Mouse (Mus musculus) limb, embryonic 15.5 days (tissue): ENCODE results near the gene Jak3. TPM values are rescaled to one million over a fixed set of nuclear protein-coding genes. Genes with fewer than 3 reads are reported as not detected.
"Not testable (repeated sequence)": the region's sequence is repeated elsewhere in the genome, so short reads cannot be mapped to it uniquely, and the experiment has no call there.

Source experiments
- ATAC-seq: fragments of 200-750 bp; cut with Nextera tagmentation; 2 replicates; pipeline ENCODE4 v1.8.0; 2017; ENCODE audit warnings: low read depth, moderate TSS enrichment; ENCODE audit not compliant: insufficient number of reproducible peaks, low FRiP score, low TSS enrichment
- H3K27ac ChIP-seq: fragments of 300-500 bp; sonication (generic); 2 replicates; pipeline ENCODE4 v1.5.1; 2015; ENCODE audit warnings: moderate library complexity, mild to moderate bottlenecking, inconsistent platforms
- H3K27me3 ChIP-seq: fragments of 300-500 bp; sonication (generic); 2 replicates; pipeline ENCODE4 v1.6.1; 2015; ENCODE audit warnings: inconsistent platforms
- H3K36me3 ChIP-seq: fragments of 300-500 bp; sonication (generic); 2 replicates; pipeline ENCODE4 v1.6.1; 2015; ENCODE audit warnings: inconsistent platforms
- H3K4me1 ChIP-seq: fragments of 300-500 bp; sonication (generic); 2 replicates; pipeline ENCODE4 v1.6.1; 2015; ENCODE audit warnings: inconsistent platforms
- H3K4me2 ChIP-seq: fragments of 300-500 bp; sonication (generic); 2 replicates; pipeline ENCODE4 v1.6.1; 2015; ENCODE audit warnings: mild to moderate bottlenecking, inconsistent platforms
- H3K4me3 ChIP-seq: fragments of 300-500 bp; sonication (generic); 2 replicates; pipeline ENCODE4 v1.5.1; 2015; ENCODE audit warnings: mild to moderate bottlenecking, inconsistent platforms
- H3K9ac ChIP-seq: fragments of 300-500 bp; sonication (generic); 2 replicates; pipeline ENCODE4 v1.6.1; 2015; ENCODE audit warnings: inconsistent platforms
- H3K9me3 ChIP-seq: fragments of 300-500 bp; sonication (generic); 2 replicates; pipeline ENCODE4 v1.6.1; 2016; ENCODE audit warnings: inconsistent platforms
- WGBS: fragments of 180-500 bp; shearing (Covaris S2); methylation state at CpG from one replicate; pipeline ENCODE4 v1.1.7; 2015; 5-methylcytosine and 5-hydroxymethylcytosine counted together
- microRNA-seq: library from miRNA; unstranded; fragments of <30 nt; microRNA quantifications from one replicate; pipeline ENCODE4, GENCODE M21; 2016
- polyA plus RNA-seq: library from polyadenylated mRNA; unstranded; fragments of >200 nt; fragmentation: Nextera tagmentation; extraction: Ambion mirVana; gene quantifications from 2 replicates; pipeline ENCODE4 v1.2.1, GENCODE M21; 2015

The Jak3 gene
- polyA plus RNA-seq, 1 experiment from 2014 or later, result 5.3 TPM

GRCm38 (mm10) chr8:71731652-71732230 lies 55.6 kb downstream of the Jak3 start:
- Histone ChIP-seq H3K27me3 (peaks cover 19% of the 10 kb centered on the region), H3K36me3 (no peaks in the 10 kb centered on the region), H3K27ac (no peak overlapping the region), H3K9ac (no peak overlapping the region), H3K4me1 (peaks cover 12% of the 10 kb centered on the region), H3K4me2 (no peak overlapping the region), H3K9me3 (no peaks in the 10 kb centered on the region), H3K4me3 (no peak overlapping the region)
- 51% methylated on average over 3 of the region's 3 CpGs for WGBS
- ATAC-seq, result no peak

- not testable (repeated sequence) for H3K9me3 ChIP-seq, H3K4me3 ChIP-seq, H3K27me3 ChIP-seq, H3K27ac ChIP-seq, H3K4me2 ChIP-seq, H3K9ac ChIP-seq, H3K36me3 ChIP-seq, H3K4me1 ChIP-seq
- 0 out of 2 replicates have a peak, but pooled peaks have one; percentile 44 for ATAC-seq
These were observed 62.2 kb downstream of the Jak3 start for GRCm38 (mm10) chr8:71738316-71738715.

Small RNA genes lying within 50 kb of the gene (microRNA-seq; reads per million reads assigned to microRNA genes)
- gene Mir6769b, result not detected

Other genes starting within 250 kb of the Jak3 start
- gene Abhd8, start 212.6 kb upstream of the Jak3 start, polyA plus RNA-seq, result 65.7 and 67.2 TPM in 2 replicates
- 100 and 122 TPM in 2 replicates for gene Mrpl34, start 211.3 kb upstream of the Jak3 start, polyA plus RNA-seq
- gene Dda1, start 207.1 kb upstream of the Jak3 start, polyA plus RNA-seq, result 98.4 and 107 TPM in 2 replicates
- 1.3 and 1.4 TPM in 2 replicates for gene Ano8, start 190.3 kb upstream of the Jak3 start, polyA plus RNA-seq
- 16.5 and 19.2 TPM in 2 replicates for gene Gtpbp3, start 188.2 kb upstream of the Jak3 start, polyA plus RNA-seq
- gene Plvap, start 164.5 kb upstream of the Jak3 start, polyA plus RNA-seq, result 56.9 and 66.3 TPM in 2 replicates
- 1.5 and 1.8 TPM in 2 replicates for gene Ccdc194, start 150.6 kb upstream of the Jak3 start, polyA plus RNA-seq
- gene Bst2, start 138.8 kb upstream of the Jak3 start, polyA plus RNA-seq, result 33.6 and 36.4 TPM in 2 replicates
- 95.7 and 102 TPM in 2 replicates for gene Mvb12a, start 133.4 kb upstream of the Jak3 start, polyA plus RNA-seq
- gene Tmem221, start 117.4 kb upstream of the Jak3 start, polyA plus RNA-seq, result 0.74 and 0.84 TPM in 2 replicates
- 0.14 TPM in 1 of 2 replicates, not detected in the other for gene Nxnl1, start 109.7 kb upstream of the Jak3 start, polyA plus RNA-seq
- gene Slc27a1, start 107.4 kb upstream of the Jak3 start, polyA plus RNA-seq, result 44.5 and 45.3 TPM in 2 replicates
- 200 and 202 TPM in 2 replicates for gene Pgls, start 84.1 kb upstream of the Jak3 start, polyA plus RNA-seq
- gene Fam129c, start 78.6 kb upstream of the Jak3 start, polyA plus RNA-seq, result 5.0 and 5.9 TPM in 2 replicates
- 105 and 108 TPM in 2 replicates for gene Colgalt1, start 65.3 kb upstream of the Jak3 start, polyA plus RNA-seq
- gene Unc13a, start 4.5 kb upstream of the Jak3 start, polyA plus RNA-seq, result 0.69 and 0.76 TPM in 2 replicates
- 0.63 and 0.96 TPM in 2 replicates for gene Insl3, start 12.9 kb downstream of the Jak3 start, polyA plus RNA-seq
- gene B3gnt3, start 25.5 kb downstream of the Jak3 start, polyA plus RNA-seq, result 1.7 and 2.6 TPM in 2 replicates
- gene Fcho1, start 49.4 kb downstream of the Jak3 start, polyA plus RNA-seq, result 7.7 and 8.9 TPM in 2 replicates
- gene Zfp709, start 205.7 kb downstream of the Jak3 start, polyA plus RNA-seq, result 6.0 and 6.9 TPM in 2 replicates
- 6.9 and 7.0 TPM in 2 replicates for gene Zfp882, start 232.3 kb downstream of the Jak3 start, polyA plus RNA-seq
- 19.8 and 21.1 TPM in 2 replicates for gene Zfp617, start 232.3 kb downstream of the Jak3 start, polyA plus RNA-seq